Mouse (Mus musculus) lung, embryonic 14.5 days (tissue): ENCODE results near the gene Ifit3b. TPM values are rescaled to one million over a fixed set of nuclear protein-coding genes. Genes with fewer than 3 reads are reported as not detected.
"Not testable (repeated sequence)": the region's sequence is repeated elsewhere in the genome, so short reads cannot be mapped to it uniquely, and the experiment has no call there.

Experiments
- ATAC-seq: fragments of 200-750 bp; cut with Nextera tagmentation; 2 replicates; pipeline ENCODE4 v1.8.0; 2017; ENCODE audit warnings: mild to moderate bottlenecking, moderate TSS enrichment, moderate library complexity; ENCODE audit not compliant: insufficient read depth
- DNase-seq: peaks from one replicate; pipeline ENCODE4 v3.0.0-alpha.2; 2015
- H3K27ac ChIP-seq: fragments of 300-500 bp; sonication (generic); 2 replicates; pipeline ENCODE4 v1.5.1; 2014; ENCODE audit warnings: low read depth, mild to moderate bottlenecking, moderate library complexity
- H3K27me3 ChIP-seq: fragments of 300-500 bp; sonication (generic); 2 replicates; pipeline ENCODE4 v1.6.1; 2014; ENCODE audit warnings: low read length, control low read depth; ENCODE audit not compliant: insufficient read depth
- H3K36me3 ChIP-seq: fragments of 300-500 bp; sonication (generic); 2 replicates; pipeline ENCODE4 v1.6.1; 2014; ENCODE audit warnings: control low read depth; ENCODE audit not compliant: insufficient read depth
- H3K4me1 ChIP-seq: fragments of 300-500 bp; sonication (generic); 2 replicates; pipeline ENCODE4 v1.6.1; 2014; ENCODE audit warnings: antibody characterized with exemption, control low read depth; ENCODE audit not compliant: insufficient read depth
- H3K4me2 ChIP-seq: fragments of 300-500 bp; sonication (generic); 2 replicates; pipeline ENCODE4 v1.6.1; 2014; ENCODE audit warnings: mild to moderate bottlenecking
- H3K4me3 ChIP-seq: fragments of 300-500 bp; sonication (generic); 2 replicates; pipeline ENCODE4 v1.5.1; 2014; ENCODE audit warnings: low read depth, low read length
- H3K9ac ChIP-seq: fragments of 300-500 bp; sonication (generic); 2 replicates; pipeline ENCODE4 v1.6.1; 2014
- H3K9me3 ChIP-seq: fragments of 300-500 bp; sonication (generic); 2 replicates; pipeline ENCODE4 v1.6.1; 2016; ENCODE audit warnings: low read depth, low read length, control low read depth
- CTCF ChIP-seq: IDR thresholded peaks from 2 replicates; pipeline ENCODE4 v1.5.1; 2016; ENCODE audit warnings: antibody characterized with exemption, low read depth
- WGBS: fragments of 180-500 bp; shearing (Covaris S2); extraction: QIAGEN DNeasy Blood & Tissue Kit; methylation state at CpG from one replicate; pipeline ENCODE4 v1.1.7; 2014; 5-methylcytosine and 5-hydroxymethylcytosine counted together
- polyA plus RNA-seq: library from polyadenylated mRNA; unstranded; fragments of >200 nt; fragmentation: Nextera tagmentation; extraction: Ambion mirVana; gene quantifications from 2 replicates; pipeline ENCODE4 v1.2.1, GENCODE M21; 2014

Ifit3b gene
- not detected in 2 replicates for polyA plus RNA-seq

GRCm38 (mm10) chr19:34607237-34608051 is at the start of gene Ifit3b:
TSS of gene Ifit3b (plus strand) at chr19:34607970.
- H3K4me2 ChIP-seq, ATAC-seq: not testable (repeated sequence)

GRCm38 (mm10) chr19:34562556-34562955 is 45.2 kb upstream of the Ifit3b start:
- Histone ChIP-seq H3K36me3 (no peaks in the 10 kb centered on the region), H3K9me3 (no peaks in the 10 kb centered on the region), H3K4me3 (no peak overlapping the region), H3K9ac (no peak overlapping the region), H3K27ac (no peak overlapping the region), H3K4me2 (no peak overlapping the region), H3K27me3 (no peaks in the 10 kb centered on the region), H3K4me1 (no peaks in the 10 kb centered on the region)
- TF ChIP-seq CTCF = no peak
- no peak for ATAC-seq
- DNase-seq = no peak

More at GRCm38 (mm10) chr19:34607237-34608051, at the start of gene Ifit3b:
- H3K27ac ChIP-seq, H3K9ac ChIP-seq, H3K4me1 ChIP-seq, H3K36me3 ChIP-seq, H3K9me3 ChIP-seq, H3K4me3 ChIP-seq, H3K27me3 ChIP-seq: not testable (repeated sequence)
- WGBS = 39% methylated on average over 4 of the region's 4 CpGs
- DNase-seq = peak; percentile 37

- Histone ChIP-seq H3K4me2 (no peak overlapping the region), H3K27ac (no peak overlapping the region), H3K27me3 (no peaks in the 10 kb centered on the region), H3K36me3 (no peaks in the 10 kb centered on the region), H3K9me3 (no peaks in the 10 kb centered on the region), H3K4me1 (no peaks in the 10 kb centered on the region), H3K9ac (no peak overlapping the region), H3K4me3 (no peak overlapping the region)
- no peak for ATAC-seq
- DNase-seq = no peak
- no peak for TF ChIP-seq CTCF
- WGBS = 100% methylated on average over 1 of the region's 1 CpGs
Observed at GRCm38 (mm10) chr19:34566178-34566784, 41.5 kb upstream of the Ifit3b start.

DNA sequence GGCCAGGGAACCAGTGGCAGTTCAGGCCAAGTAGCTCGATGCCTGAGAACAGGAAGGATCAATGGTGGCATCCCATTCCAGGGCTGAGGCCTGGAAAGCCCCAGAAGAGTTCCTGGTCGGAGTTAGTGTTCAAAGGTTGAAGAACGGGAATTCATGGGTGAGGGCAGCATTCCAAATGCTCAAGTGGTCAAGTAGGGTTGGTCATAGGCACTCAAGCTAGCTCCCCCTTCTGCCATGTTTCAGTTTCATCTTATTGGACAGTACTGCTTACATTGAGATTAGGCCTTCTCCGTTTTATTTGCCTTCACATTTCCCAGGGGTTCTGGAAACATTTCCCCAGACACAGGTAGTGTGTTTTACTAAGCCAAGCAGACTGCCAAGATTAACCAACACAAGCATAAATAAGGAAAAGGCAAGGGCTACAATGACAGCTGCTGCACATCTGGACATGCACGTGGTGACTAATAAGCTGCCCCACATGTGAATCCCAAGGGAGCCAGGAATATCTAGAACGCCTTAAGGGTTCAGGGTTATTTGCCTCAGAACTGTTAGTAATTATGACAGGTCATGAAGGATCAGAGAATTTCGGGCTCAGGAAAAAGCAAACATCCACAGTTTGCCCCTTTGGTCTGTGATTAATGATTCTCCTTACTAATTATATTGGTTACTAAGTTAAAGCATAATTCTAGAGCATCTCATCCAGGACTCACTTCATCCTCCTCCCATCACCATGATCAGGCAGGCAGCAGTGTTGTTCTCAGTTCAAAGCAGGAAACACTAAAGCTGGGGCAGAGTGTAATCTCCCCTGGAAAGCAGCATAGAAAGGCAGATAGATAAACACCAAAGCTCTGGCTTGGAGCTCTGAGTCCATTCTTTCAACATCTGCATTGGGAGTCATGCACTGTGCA is 38.5 kb upstream of the Ifit3b start:
- no peak overlapping the region for H3K4me3 ChIP-seq
- ATAC-seq (no peak), DNase-seq (no peak)
- H3K36me3 ChIP-seq = peaks cover 6% of the 10 kb centered on the region
- H3K4me2 ChIP-seq = no peak overlapping the region
- no peaks in the 10 kb centered on the region for H3K9me3 ChIP-seq
- no peak overlapping the region for H3K27ac ChIP-seq
- TF ChIP-seq CTCF = no peak
- 51% methylated on average over 7 of the region's 7 CpGs for WGBS
- H3K4me1 ChIP-seq = no peaks in the 10 kb centered on the region
- no peaks in the 10 kb centered on the region for H3K27me3 ChIP-seq
- no peak overlapping the region for H3K9ac ChIP-seq

GRCm38 (mm10) chr19:34569896-34570476 is 37.8 kb upstream of the Ifit3b start:
- no peak overlapping the region for H3K9ac ChIP-seq
- 69% methylated on average over 4 of the region's 4 CpGs for WGBS
- DNase-seq = no peak

GRCm38 (mm10) chr19:34571080-34571479 is 36.7 kb upstream of the Ifit3b start:
- no peak overlapping the region for H3K4me3 ChIP-seq
- TF ChIP-seq CTCF = no peak
- WGBS = 89% methylated on average over 1 of the region's 1 CpGs
- no peaks in the 10 kb centered on the region for H3K27me3 ChIP-seq
- DNase-seq (no peak), ATAC-seq (no peak)
- no peaks in the 10 kb centered on the region for H3K9me3 ChIP-seq
- no peak overlapping the region for H3K9ac ChIP-seq
- no peak overlapping the region for H3K4me2 ChIP-seq
- peaks cover 6% of the 10 kb centered on the region for H3K36me3 ChIP-seq
- no peak overlapping the region for H3K27ac ChIP-seq
- no peaks in the 10 kb centered on the region for H3K4me1 ChIP-seq

More at GRCm38 (mm10) chr19:34569896-34570476, 37.8 kb upstream of the Ifit3b start:
- Histone ChIP-seq H3K36me3 (peaks cover 6% of the 10 kb centered on the region), H3K27me3 (no peaks in the 10 kb centered on the region), H3K4me1 (no peaks in the 10 kb centered on the region), H3K27ac (no peak overlapping the region), H3K4me2 (no peak overlapping the region), H3K4me3 (no peak overlapping the region), H3K9me3 (no peaks in the 10 kb centered on the region)
- no peak for ATAC-seq
- no peak for TF ChIP-seq CTCF
